Mouse (Mus musculus) mesoderm, embryonic 11.5 days (tissue): ENCODE data around the gene Rxfp2.

Experiments used
- DNase-seq: peaks from one replicate; pipeline ENCODE4 v3.0.0-alpha.2; 2012; ENCODE audit warnings: low read depth, low spot score

The Rxfp2 gene

DNA sequence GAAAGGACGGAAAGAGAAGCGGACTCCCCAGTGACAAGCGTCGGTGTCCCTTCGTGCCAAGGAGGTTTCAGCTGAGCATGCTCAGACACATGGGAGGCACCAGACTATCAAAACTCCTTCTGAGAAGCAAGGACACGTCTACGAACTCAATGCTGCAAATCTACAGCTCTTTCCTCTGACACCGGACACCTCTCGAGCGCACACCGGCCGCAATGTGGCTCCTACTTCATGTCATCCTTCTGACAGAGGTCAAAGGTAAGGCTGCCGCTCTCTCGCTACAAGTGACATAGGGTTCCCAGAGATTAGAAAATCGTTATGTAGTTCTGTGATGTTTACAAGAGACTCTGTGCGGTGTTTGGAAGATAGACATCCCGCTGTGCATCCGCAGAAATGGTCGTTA lies at the start of gene Rxfp2:
TSS of gene Rxfp2 (plus strand) at position 20 of the 400 bp plus-strand sequence.
- DNase-seq = no peak

DNA sequence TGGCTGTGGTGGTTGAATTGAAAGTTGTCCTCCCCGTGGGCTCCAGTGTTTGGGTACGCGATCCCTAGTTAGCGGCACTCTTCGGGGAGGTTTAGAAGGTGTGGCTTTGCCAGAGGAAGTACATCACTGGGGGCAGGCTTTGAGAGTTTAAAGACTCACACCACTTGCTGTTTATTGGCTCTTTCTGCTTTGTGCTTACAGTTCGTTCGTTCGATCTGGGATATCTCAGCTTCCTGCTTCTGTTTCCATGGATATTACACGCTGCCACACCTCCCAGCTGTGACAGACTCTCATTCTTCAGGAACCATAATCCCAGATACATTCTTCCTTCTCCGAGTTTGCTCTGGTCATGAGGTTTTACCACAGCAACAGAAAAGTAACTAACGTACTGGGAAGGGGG lies 48.2 kb upstream of the Rxfp2 start:
- no peak for DNase-seq

DNA sequence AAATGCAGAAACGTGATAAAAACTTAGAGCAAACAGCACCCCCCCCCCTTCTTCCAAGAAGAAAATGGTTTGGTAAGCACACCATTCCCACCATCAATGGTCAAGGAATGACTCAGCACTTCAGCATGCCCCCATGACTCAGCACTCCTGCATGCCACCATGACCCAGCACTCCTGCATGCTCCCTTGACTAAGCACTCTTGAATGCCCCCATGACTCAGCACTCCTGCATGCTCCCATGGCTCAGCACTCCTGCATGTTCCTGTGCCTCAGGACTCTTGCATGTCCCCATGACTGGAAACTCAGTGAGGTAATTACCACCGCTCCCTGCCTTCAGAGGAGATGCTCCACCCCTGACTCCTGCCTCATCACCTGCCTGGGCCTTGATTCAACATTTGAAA lies 41.4 kb upstream of the Rxfp2 start:
- DNase-seq = no peak

DNA sequence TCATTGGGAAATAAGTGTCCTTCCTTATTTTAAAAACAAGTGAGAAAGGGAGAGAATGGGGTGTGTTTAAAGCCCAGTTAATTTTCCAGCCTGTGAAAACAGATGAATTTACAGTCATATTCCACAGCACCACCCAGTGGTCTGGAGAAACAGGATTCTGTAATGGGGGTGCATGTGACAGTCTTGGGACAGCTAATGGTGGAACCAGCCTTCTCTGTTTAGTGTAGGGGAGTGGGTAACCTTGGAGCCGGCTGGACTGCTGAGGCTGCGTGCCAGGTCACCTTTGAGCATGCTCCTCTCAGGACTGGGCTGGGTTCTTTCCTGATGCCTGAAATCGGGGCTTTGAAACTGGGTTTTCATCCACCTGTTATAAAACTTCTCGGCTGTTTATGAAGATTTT lies 34.9 kb upstream of the Rxfp2 start:
- DNase-seq = no peak

DNA sequence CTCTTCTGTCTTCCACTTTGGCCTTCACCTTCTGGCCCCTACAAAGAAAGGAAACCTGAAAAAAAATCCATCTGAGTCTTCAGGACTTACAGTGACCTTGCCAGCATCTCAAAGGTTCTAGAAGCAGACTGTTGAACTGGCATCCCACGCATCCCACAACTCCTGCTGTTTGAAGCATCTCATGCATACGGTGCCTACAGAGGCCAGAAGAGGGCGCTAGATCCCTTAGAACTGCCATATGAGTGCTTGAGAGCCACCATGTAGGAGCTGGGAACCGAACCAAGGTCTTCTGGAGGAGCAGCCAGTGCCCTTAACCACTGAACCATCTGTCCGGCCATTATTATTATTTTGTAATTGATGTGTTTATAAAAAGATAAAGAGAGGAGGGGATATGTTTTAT lies 23.9 kb upstream of the Rxfp2 start:
- no peak for DNase-seq

DNA sequence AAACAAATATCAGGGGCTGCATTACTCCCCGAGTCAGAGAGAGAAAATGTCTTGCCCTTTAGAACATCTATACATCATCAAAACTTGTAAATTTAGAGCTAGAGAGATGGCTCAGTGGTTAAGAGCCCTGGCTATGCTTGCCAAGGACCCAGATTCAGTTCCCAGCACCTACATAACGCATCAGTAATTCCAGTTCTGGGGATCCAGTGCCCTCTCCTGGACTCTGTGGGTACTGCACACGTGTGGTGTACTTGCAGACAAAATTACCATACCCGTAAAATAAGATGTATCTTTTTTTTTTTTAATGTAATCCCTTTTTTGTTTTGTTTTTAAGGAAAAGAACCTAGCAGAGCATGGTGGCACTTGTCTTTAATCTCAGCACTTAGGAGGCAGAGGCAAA lies 21.9 kb upstream of the Rxfp2 start:
- DNase-seq = no peak

DNA sequence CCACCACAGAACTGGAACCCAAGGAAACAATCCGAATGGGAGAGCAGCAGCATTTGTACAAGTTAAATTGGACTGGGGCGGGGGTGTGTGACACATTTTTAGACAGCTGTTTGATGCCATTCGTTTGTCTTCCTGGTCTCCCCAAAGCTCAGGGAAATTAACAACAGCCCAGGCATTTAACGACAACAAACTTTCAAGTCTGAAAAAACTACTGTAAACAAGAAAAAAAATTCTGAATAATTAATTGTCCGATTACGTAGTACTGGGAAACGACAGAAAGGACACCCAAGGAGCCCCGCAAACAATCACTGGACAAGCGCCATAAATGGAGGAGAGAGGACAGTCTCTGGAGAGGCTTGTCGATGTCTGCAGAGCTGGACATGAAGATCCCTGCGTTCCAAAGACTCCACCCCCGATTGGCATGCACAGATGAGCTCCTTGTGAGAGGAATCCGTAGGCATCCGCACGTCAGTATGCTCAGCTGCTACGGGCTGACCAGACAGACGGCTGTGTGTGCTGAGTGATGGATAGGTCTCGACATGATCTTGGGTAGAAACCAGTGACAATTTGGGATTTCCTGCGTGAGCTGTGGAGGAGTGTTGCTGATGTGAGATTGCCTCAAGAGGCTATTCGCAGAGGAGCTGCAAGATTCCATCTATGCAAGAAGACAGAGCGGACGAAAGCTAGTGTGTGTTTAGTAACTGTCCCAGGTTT lies 21.0 kb upstream of the Rxfp2 start:
- DNase-seq = peak; percentile 30

DNA sequence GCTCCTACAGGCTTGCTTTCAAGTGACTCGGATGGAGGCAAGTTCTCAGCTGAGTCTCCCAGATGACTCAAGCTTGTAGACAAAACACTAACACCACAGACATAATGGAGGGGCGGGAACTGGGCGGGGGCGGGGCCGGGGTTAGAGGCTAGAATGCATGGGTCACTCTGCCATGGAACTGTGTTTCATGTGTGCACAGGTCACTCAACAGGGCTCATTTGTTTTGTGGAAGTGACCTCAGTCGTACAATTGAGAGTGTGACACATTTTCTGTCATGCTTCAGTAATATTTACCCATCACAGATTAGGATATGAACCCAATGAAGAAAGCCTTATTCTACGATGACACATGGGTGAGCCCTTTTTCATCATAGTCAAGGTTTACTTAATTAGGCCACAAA lies 20.2 kb upstream of the Rxfp2 start:
- no peak for DNase-seq

DNA sequence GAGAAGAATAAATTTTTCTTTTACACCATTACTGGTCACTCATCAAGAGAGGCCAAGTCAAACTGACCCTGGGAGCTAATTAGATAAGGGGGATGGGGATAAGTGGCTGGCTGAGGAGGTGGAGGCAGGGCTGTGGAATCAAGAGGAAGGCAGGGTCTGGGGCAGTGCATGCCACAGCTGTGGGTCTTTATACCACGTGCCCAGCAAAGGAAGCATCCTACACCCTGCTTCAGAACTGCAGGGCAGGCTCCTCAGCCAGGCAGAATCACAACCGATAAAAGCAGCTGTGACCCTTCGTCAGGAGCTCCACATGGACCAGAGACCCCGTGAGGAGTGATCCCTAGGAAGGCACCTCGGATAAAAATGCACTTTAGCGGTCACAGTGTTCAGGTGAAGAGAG lies 13.1 kb upstream of the Rxfp2 start:
- no peak for DNase-seq

DNA sequence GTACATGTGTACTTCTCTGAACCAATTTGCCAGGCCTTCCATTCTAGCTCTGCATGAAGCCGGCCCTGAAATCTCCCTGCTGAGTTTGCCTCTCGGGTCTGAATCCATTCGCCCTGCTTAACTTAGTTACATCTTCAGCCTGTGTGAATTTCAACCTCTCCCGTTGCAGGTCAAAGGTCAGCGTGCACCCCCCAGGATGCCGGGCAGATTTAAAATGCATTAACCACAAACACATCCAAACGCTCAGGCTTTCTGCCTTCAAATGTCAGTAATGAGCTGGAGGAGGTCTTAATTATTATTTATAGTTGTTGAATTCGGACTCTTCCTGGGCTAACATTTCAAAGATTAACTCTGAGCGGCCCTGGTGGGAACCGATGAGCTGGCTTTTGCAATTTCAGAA lies 1.6 kb upstream of the Rxfp2 start:
- DNase-seq = peak; percentile 71

DNA sequence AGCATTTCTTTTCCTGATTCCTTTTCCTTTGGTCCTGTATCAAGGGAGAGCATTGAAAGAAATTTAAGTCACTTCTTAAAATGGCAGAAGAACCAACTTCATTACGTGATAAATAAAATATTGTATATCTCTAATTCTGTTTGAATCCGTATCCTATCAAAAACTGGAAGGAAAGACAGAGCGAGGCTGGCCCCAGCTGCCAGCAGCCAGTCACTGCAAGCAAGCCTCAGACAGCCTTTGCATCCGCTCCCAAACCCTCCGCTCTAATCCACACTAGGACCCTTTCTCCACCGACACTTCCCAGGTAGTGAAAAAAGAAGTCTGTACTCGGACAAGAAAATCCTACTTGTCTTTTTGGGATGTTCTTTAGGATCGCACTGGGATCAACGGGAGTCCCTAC lies 803 bp upstream of the Rxfp2 start:
- DNase-seq = no peak

DNA sequence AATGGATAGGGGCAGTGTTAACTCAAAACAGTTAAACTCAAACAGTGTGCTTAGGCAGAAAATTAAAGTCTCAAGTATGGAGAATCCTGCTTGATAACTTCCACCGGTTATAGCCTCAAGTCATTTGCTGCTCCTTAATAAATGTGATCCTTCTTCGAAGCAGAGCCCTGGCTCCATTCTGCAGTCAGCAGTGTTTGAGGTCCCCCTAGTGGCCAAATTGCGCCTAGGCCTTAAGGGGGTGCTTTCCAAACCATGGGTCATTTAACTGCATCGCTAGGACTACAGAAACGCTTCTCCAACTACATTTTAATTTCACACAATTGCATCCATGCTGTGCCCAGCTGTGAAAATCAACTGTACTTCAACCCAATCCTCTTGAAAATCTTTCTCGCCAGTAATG lies 2.4 kb downstream of the Rxfp2 start:
- DNase-seq = peak; percentile 83

DNA sequence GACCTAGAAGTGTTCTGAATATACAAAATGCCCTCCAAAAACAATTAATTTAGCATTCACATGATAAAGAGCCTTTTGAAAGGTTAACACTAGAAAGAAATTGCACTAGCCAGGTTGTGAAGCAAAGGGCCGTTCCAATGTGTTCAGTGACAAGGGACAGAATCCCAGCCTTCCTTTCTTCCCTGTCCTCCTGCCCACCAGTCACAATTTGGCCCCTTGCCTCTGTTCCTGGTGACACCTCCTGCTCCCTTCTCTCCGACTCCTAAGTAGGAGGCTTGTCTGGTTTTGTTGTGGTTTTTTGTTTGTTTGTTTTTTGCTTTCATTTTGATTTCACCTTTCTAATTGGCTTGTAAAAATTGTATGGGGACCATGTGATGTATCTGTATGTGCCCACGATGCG lies 3.3 kb downstream of the Rxfp2 start:
- no peak for DNase-seq

DNA sequence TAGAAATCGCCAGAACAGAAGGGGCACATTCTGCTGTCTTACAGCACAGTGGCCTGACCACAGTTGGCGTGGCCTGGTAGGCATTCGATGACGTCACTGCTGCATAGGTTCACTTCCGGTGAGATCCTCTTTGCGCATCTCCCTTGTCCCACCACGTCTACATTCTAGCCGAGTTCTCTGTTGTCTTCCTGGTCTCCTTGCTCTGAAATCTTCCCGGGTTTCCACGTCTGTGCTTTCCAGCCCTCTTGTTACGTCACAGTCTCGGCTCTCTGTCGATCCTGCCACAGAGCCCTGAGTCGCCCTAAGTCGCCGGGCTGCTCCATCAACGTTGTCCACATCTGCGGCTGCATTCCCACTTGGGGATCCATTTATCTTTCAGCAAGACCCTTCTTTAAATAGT lies 4.1 kb downstream of the Rxfp2 start:
- no peak for DNase-seq

DNA sequence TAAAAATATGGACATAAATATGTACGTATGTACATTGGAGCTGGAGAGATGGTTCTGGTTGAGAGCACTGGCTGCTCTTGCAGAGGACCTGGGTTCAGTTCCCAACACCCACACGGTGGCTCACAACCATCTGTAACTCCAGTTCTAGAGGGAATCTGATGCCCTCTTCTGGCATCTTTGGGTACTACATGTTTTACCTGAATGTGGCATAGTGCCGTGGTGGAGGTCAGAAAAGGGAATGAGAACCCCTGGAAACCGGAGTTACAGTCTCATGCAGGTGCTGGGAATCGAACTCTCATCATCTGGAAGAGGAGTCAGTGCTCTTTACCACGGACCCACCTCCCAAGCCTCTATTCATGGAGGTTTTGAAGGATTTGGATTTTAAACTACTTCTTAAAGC lies 5.0 kb downstream of the Rxfp2 start:
- DNase-seq = no peak

DNA sequence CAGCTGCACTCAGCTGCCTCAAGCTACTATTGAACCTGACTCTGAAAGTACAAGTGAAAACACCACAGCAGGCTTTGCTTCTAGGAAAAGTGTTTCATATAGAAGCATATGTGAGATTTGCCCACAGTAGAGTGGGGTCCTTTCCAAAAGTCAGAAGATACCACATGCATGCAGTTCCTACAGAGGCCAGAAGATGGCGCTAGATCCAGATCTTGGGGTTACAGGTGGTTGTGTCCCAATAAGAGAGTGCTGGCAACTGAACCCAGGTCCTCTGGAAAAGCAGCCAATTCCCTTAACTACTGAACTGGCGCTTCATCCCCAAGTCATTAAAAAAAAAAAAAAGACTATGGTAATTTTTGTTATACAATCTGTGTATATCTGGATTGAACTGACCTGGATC lies 5.7 kb downstream of the Rxfp2 start:
- no peak for DNase-seq

DNA sequence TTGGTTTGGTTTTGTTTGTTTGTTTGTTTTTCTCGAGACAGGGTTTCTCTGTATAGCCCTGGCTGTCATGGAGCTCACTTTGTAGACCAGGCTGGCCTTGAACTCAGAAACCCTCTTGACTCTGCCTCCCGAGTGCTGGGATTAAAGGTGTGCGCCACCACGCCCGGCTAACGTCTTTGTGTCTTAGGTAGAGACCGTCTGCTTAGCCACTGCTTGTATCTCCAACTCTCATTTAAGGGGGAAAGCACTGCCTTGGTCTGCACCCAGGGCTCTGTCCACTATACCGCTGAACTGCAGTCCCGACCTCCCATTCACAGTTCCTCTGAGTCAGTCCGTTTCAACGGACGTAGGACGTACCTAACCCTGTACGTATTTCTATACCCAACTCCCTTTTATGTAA lies 6.4 kb downstream of the Rxfp2 start:
- no peak for DNase-seq

DNA sequence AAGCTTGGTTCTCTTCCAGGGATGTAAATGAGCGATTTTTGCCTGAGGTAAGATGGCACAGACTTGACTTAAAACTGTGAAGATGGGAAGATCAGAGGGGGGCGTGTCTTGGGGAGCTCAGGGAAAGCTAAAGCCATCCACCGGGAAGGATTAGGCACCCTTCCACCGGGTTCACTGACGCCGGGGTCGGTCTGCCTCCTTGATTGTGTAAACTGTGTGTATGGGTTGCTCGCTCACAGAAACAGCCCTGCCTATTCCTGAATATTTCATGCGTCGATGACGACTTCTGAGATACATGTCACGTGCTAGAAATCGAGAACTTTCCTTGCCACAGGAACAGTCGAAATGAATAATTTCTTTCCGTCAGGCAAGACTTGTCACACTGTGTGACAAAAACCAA lies 6.9 kb downstream of the Rxfp2 start:
- no peak for DNase-seq

DNA sequence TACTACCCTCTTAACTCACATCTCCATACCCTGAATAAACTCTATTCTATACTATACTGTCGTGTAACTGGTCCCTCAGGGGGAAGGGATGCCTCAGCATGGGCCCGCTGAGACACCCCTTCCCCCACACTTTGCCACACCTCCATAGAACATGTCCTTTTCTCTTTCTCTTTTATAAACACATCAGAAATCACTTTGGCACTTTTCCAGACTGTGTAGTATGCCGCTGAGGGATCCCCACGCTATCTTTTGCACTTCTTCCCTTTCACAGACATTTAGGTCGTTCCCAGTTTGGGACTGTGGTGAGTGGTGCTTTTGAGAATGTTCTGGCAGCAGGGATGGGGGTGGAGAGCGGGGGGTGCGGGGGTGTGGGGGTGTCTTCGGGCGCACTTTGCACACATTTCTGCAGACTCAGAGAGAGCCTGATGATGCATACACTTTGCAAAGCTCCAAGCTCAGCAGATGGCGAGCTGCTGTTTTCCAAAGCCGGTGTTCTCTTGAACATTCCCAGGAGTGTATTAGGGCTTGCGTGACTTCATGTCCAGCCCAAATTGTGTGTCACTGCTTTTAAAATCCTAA lies 8.1 kb downstream of the Rxfp2 start:
- DNase-seq = no peak

DNA sequence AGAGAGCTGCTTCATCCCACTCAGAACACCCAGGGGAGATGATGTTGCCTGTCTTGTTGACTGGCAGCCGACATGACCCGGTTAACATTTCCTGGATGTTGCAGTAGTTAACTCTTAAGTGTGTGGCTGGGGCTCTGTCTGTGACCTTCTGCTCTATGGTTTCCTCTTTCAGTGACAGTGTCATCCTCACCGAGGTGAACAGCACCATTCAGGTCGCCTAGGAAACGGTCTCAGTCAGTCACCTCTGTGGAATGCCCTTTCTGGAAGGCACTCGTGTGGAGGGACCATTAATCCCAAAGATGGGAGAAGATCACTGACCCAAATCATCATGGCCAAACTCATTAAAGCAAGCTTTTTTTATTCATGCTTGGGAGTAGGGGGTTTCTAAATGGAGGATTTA lies 12.7 kb downstream of the Rxfp2 start:
- DNase-seq = peak; percentile 58

DNA sequence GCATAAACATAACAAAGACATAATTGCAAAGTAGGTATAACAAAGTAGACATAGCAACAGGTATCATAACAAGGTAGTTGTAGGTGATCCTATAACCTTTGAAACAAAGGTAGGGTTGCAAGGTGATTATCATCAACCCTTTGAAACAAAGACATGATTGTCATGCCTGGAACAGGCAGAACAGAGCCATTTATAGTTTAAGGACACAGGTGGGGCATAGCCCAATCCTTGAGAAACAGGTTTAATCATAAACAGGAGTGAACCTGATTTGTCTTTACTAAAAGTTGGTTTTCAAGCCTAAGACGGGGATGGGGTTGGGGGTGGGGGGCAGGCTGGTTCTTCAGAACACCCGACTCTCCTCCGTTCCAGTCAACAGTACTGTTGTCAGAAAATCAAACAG lies 13.2 kb downstream of the Rxfp2 start:
- DNase-seq = no peak

DNA sequence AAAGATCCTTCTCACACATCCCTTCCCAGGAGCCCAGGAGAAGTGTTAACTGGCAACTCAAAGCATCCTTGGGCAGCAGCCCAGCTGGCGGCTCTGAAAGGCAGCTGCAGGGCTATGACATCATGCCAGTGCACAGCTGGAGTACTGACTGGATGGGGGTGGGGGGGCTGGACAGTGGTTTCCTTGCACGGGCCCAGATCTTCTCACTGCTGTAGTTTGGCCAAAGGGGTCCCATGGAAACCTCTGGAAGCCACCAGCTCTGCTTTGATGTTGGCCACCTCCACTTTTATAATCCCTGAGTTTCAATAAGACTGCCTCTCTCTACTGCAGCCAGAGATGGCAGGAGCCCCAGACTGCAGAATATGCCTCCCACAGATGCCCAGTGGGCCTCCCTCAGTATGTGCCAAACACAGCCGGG lies 13.6 kb downstream of the Rxfp2 start:
- no peak for DNase-seq

DNA sequence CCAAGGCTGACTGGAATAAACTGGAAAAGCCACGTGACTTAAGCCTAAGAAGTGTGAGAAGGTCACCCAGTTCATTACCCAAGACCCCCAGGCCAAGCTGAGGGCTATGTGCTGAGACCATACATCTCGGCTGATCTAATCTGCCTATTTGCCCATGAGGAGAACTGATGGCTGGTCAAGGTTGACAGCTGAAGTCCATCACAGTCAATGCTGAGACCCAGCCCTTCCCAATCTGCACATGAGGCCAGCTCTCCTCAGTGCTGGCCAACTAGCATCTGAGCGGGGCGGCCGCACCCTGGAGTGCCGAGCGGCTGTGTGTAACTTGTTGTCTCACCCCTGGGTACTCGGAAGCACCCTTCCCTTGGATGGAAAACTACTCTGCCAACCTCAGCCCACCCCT lies 17.8 kb downstream of the Rxfp2 start:
- no peak for DNase-seq

DNA sequence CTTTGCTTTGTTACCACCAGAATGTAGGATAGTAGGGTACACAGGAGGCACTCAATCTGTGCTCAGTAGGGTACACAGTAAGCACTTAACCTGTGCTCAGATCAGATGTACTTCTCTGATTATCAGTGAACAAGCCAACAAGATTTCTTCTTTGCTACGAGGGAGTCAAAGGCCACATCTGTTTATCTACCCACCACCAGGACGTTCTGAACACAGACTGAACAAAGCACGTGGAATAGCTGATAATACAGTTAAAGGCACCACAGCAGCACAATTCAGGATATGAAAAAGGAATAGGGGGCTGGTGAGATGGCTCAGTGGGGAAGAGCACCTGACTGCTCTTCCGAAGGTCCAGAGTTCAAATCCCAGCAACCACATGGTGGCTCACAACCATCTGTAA lies 18.4 kb downstream of the Rxfp2 start:
- DNase-seq = no peak
